Mouse (Mus musculus) forebrain, embryonic 11.5 days (tissue): Measurements from ENCODE around the gene Ephb1. TPM values are rescaled to one million over a fixed set of nuclear protein-coding genes. Genes with fewer than 3 reads are reported as not detected.

Experiments used
- ATAC-seq: fragments of 200-750 bp; cut with Nextera tagmentation; replicated peaks from 2 replicates; pipeline ENCODE4 v1.8.0; 2017; ENCODE audit warnings: moderate TSS enrichment; ENCODE audit not compliant: low FRiP score
- DNase-seq: peaks from one replicate; pipeline ENCODE4 v3.0.0-alpha.2; 2017; ENCODE audit warnings: low spot score
- H3K27ac ChIP-seq: fragments of 300-500 bp; sonication (generic); 2 replicates; pipeline ENCODE4 v1.5.1; 2014; ENCODE audit warnings: low read depth, low read length
- H3K27me3 ChIP-seq: fragments of 300-500 bp; sonication (generic); 2 replicates; pipeline ENCODE4 v1.6.1; 2014; ENCODE audit warnings: mild to moderate bottlenecking, low read length, mixed read lengths; ENCODE audit not compliant: control insufficient read depth, insufficient read depth
- H3K36me3 ChIP-seq: fragments of 300-500 bp; sonication (generic); 2 replicates; pipeline ENCODE4 v1.6.1; 2014; ENCODE audit warnings: mild to moderate bottlenecking, low read length, moderate library complexity, mixed read lengths; ENCODE audit not compliant: control insufficient read depth, insufficient read depth
- H3K4me1 ChIP-seq: fragments of 300-500 bp; sonication (generic); replicated peaks from 2 replicates; pipeline ENCODE4 v1.6.1; 2014; ENCODE audit warnings: low read length, mixed read lengths; ENCODE audit not compliant: control insufficient read depth, insufficient read depth
- H3K4me2 ChIP-seq: fragments of 300-500 bp; sonication (generic); 2 replicates; pipeline ENCODE4 v1.6.1; 2014; ENCODE audit warnings: low read depth, mild to moderate bottlenecking, low read length, moderate library complexity, mixed read lengths; ENCODE audit not compliant: severe bottlenecking
- H3K4me3 ChIP-seq: fragments of 300-500 bp; sonication (generic); 2 replicates; pipeline ENCODE4 v1.5.1; 2014; ENCODE audit warnings: low read depth, low read length
- H3K9ac ChIP-seq: fragments of 300-500 bp; sonication (generic); 2 replicates; pipeline ENCODE4 v1.6.1; 2014; ENCODE audit warnings: low read length
- H3K9me3 ChIP-seq: fragments of 300-500 bp; sonication (generic); 2 replicates; pipeline ENCODE4 v1.6.1; 2016; ENCODE audit warnings: low read length, mixed read lengths; ENCODE audit not compliant: control insufficient read depth
- WGBS: fragments of 180-500 bp; shearing (Covaris S2); extraction: QIAGEN DNeasy Blood & Tissue Kit; methylation state at CpG from one replicate; pipeline ENCODE4 v1.1.7; 2014; 5-methylcytosine and 5-hydroxymethylcytosine counted together
- polyA plus RNA-seq: library from polyadenylated mRNA; unstranded; fragments of >200 nt; fragmentation: Nextera tagmentation; extraction: Ambion mirVana; gene quantifications from 2 replicates; pipeline ENCODE4 v1.2.1, GENCODE M21; 2014

Ephb1 gene
- polyA plus RNA-seq, 1 experiment from 2014 or later: 19.9 TPM

GRCm38 (mm10) chr9:102066601-102067000 lies 287.9 kb downstream of the Ephb1 start:
- no peaks in the 10 kb centered on the region for H3K9me3 ChIP-seq
- ATAC-seq (no peak), DNase-seq (peak; percentile 81)
- no peak overlapping the region for H3K27ac ChIP-seq
- no peaks in the 10 kb centered on the region for H3K36me3 ChIP-seq
- H3K4me1 ChIP-seq: no peaks in the 10 kb centered on the region; the same call in 1 of the 2 replicates
- no peak overlapping the region for H3K9ac ChIP-seq
- H3K4me3 ChIP-seq: no peak overlapping the region
- H3K4me2 ChIP-seq: no peak overlapping the region
- H3K27me3 ChIP-seq: no peaks in the 10 kb centered on the region
- 80% methylated on average over 10 of the region's 10 CpGs for WGBS

- no peak overlapping the region for H3K4me3 ChIP-seq
- no peak overlapping the region for H3K9ac ChIP-seq
- DNase-seq (peak; percentile 38), ATAC-seq (0 out of 2 replicates have a peak, but pooled peaks have one; percentile 64)
- H3K36me3 ChIP-seq: no peaks in the 10 kb centered on the region
- H3K27me3 ChIP-seq: no peaks in the 10 kb centered on the region
- H3K9me3 ChIP-seq: no peaks in the 10 kb centered on the region
- H3K4me1 ChIP-seq: peaks cover 8% of the 10 kb centered on the region
- WGBS: 13% methylated on average over 2 of the region's 2 CpGs
- peak overlapping the region; percentile 16; the same call in 1 of the 2 replicates for H3K4me2 ChIP-seq
- H3K27ac ChIP-seq: peak overlapping the region; percentile 26; the same call in 1 of the 2 replicates
These were observed 308.6 kb downstream of the Ephb1 start for GRCm38 (mm10) chr9:102045886-102046285.

GRCm38 (mm10) chr9:102045111-102045861 lies 309.2 kb downstream of the Ephb1 start:
- peak overlapping the region; percentile 16; the same call in 1 of the 2 replicates for H3K4me2 ChIP-seq
- peak; percentile 37 for DNase-seq
- H3K4me3 ChIP-seq: no peak overlapping the region
- peaks cover 8% of the 10 kb centered on the region for H3K4me1 ChIP-seq
- H3K27me3 ChIP-seq: no peaks in the 10 kb centered on the region
- ATAC-seq: no peak
- H3K27ac ChIP-seq: peak overlapping the region; percentile 43; the same call in 1 of the 2 replicates
- 27% methylated on average over 8 of the region's 8 CpGs for WGBS
- H3K36me3 ChIP-seq: no peaks in the 10 kb centered on the region
- H3K9me3 ChIP-seq: no peaks in the 10 kb centered on the region
- H3K9ac ChIP-seq: no peak overlapping the region

GRCm38 (mm10) chr9:102039011-102039733 lies 315.3 kb downstream of the Ephb1 start:
- H3K4me3 ChIP-seq: no peak overlapping the region
- WGBS: 83% methylated on average over 6 of the region's 6 CpGs
- H3K36me3 ChIP-seq: no peaks in the 10 kb centered on the region
- DNase-seq (no peak), ATAC-seq (no peak)
- H3K9ac ChIP-seq: no peak overlapping the region
- no peak overlapping the region for H3K27ac ChIP-seq
- H3K27me3 ChIP-seq: no peaks in the 10 kb centered on the region
- H3K4me2 ChIP-seq: no peak overlapping the region
- H3K9me3 ChIP-seq: no peaks in the 10 kb centered on the region
- H3K4me1 ChIP-seq: no peaks in the 10 kb centered on the region

- Histone ChIP-seq H3K36me3 (no peaks in the 10 kb centered on the region), H3K27ac (no peak overlapping the region), H3K4me2 (no peak overlapping the region), H3K4me1 (no peaks in the 10 kb centered on the region), H3K9ac (no peak overlapping the region), H3K4me3 (no peak overlapping the region), H3K27me3 (no peaks in the 10 kb centered on the region), H3K9me3 (no peaks in the 10 kb centered on the region)
- WGBS: 64% methylated on average over 5 of the region's 5 CpGs
- no peak for DNase-seq
- no peak for ATAC-seq
These were observed 318.4 kb downstream of the Ephb1 start for GRCm38 (mm10) chr9:102036132-102036531.

GRCm38 (mm10) chr9:102033231-102033630 lies 321.3 kb downstream of the Ephb1 start:
- H3K27me3 ChIP-seq: no peaks in the 10 kb centered on the region
- no peak overlapping the region for H3K4me3 ChIP-seq
- H3K4me1 ChIP-seq: no peaks in the 10 kb centered on the region
- H3K9ac ChIP-seq: no peak overlapping the region
- WGBS: 74% methylated on average over 5 of the region's 5 CpGs
- no peak overlapping the region for H3K4me2 ChIP-seq
- no peak overlapping the region for H3K27ac ChIP-seq
- no peaks in the 10 kb centered on the region for H3K9me3 ChIP-seq
- ATAC-seq (no peak), DNase-seq (no peak)
- H3K36me3 ChIP-seq: no peaks in the 10 kb centered on the region

GRCm38 (mm10) chr9:102032376-102032775 lies 322.1 kb downstream of the Ephb1 start:
- no peak for ATAC-seq
- Histone ChIP-seq H3K27me3 (no peaks in the 10 kb centered on the region), H3K4me1 (no peaks in the 10 kb centered on the region), H3K9ac (no peak overlapping the region), H3K27ac (no peak overlapping the region), H3K4me3 (no peak overlapping the region), H3K4me2 (no peak overlapping the region), H3K36me3 (no peaks in the 10 kb centered on the region), H3K9me3 (no peaks in the 10 kb centered on the region)
- WGBS: 74% methylated on average over 8 of the region's 8 CpGs
- DNase-seq: no peak

- DNase-seq: no peak
- Histone ChIP-seq H3K4me2 (no peak overlapping the region), H3K27me3 (no peaks in the 10 kb centered on the region), H3K27ac (no peak overlapping the region), H3K9me3 (no peaks in the 10 kb centered on the region), H3K36me3 (no peaks in the 10 kb centered on the region), H3K4me3 (no peak overlapping the region), H3K9ac (no peak overlapping the region), H3K4me1 (no peaks in the 10 kb centered on the region)
- 68% methylated on average over 7 of the region's 7 CpGs for WGBS
- ATAC-seq: no peak
These were observed 324.8 kb downstream of the Ephb1 start for GRCm38 (mm10) chr9:102029661-102030060.
